Mouse (Mus musculus) embryonic facial prominence, embryonic 10.5 days (tissue): ENCODE results near the gene Zfp598. TPM values are rescaled to one million over a fixed set of nuclear protein-coding genes. Genes with fewer than 3 reads are reported as not detected.

Experiments
- DNase-seq: peaks from one replicate; pipeline ENCODE4 v3.0.0-alpha.2; 2017; ENCODE audit warnings: low spot score
- H3K27ac ChIP-seq: fragments of 300-500 bp; sonication (generic); replicated peaks from 2 replicates; pipeline ENCODE4 v1.5.1; 2016; ENCODE audit warnings: mild to moderate bottlenecking
- H3K27me3 ChIP-seq: fragments of 300-500 bp; sonication (generic); replicated peaks from 2 replicates; pipeline ENCODE4 v1.6.1; 2016; ENCODE audit warnings: low read depth, mild to moderate bottlenecking; ENCODE audit not compliant: poor library complexity, severe bottlenecking
- H3K36me3 ChIP-seq: fragments of 300-500 bp; sonication (generic); replicated peaks from 2 replicates; pipeline ENCODE4 v1.6.1; 2016; ENCODE audit warnings: mild to moderate bottlenecking, moderate library complexity
- H3K4me1 ChIP-seq: fragments of 300-500 bp; sonication (generic); 2 replicates; pipeline ENCODE4 v1.6.1; 2016
- H3K4me3 ChIP-seq: fragments of 300-500 bp; sonication (generic); 2 replicates; pipeline ENCODE4 v1.5.1; 2016; ENCODE audit warnings: mild to moderate bottlenecking, moderate library complexity
- H3K9me3 ChIP-seq: fragments of 300-500 bp; sonication (generic); 2 replicates; pipeline ENCODE4 v1.6.1; 2016; ENCODE audit warnings: mild to moderate bottlenecking
- WGBS: fragments of 180-500 bp; shearing (Covaris S2); methylation state at CpG from one replicate; pipeline ENCODE4 v1.1.7; 2016; 5-methylcytosine and 5-hydroxymethylcytosine counted together
- polyA plus RNA-seq: library from polyadenylated mRNA; unstranded; fragments of >200 nt; fragmentation: Nextera tagmentation; extraction: Ambion mirVana; gene quantifications from 2 replicates; pipeline ENCODE4 v1.2.1, GENCODE M21; 2016

The Zfp598 gene
- polyA plus RNA-seq, 1 experiment from 2014 or later = 29.0 TPM

DNA sequence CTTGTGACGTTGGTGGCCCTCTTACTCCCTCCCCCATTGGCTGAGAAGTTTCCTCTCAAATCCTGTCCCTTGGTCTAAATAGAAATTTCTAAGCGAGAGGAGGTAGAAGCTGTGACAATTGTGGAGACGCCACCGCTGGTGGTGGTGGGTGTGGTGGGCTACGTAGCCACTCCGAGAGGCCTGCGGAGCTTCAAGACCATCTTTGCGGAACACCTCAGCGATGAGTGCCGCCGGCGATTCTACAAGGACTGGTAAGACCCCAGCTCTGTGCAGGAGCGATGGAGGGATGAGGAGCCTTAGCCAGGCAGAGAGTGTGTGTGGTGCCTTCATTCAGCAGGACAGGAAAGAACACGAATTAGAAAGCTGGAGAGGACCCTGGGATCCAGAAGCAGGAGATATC, 61.3 kb downstream of the Zfp598 start:
- no peak for DNase-seq
- WGBS = 82% methylated on average over 14 of the region's 14 CpGs
- H3K4me1 ChIP-seq = peaks cover 3% of the 10 kb centered on the region
- no peaks in the 10 kb centered on the region for H3K36me3 ChIP-seq
- H3K9me3 ChIP-seq = no peaks in the 10 kb centered on the region
- peaks cover 15% of the 10 kb centered on the region; the same call in 1 of the 2 replicates for H3K27me3 ChIP-seq
- H3K4me3 ChIP-seq = no peak overlapping the region
- no peak overlapping the region for H3K27ac ChIP-seq

Other genes with a start within 250 kb of the Zfp598 start
- 86.2 and 89.0 TPM in 2 replicates for gene Eci1, start 243.0 kb upstream of the Zfp598 start, polyA plus RNA-seq
- 2.5 and 3.6 TPM in 2 replicates for gene Dnase1l2, start 226.6 kb upstream of the Zfp598 start, polyA plus RNA-seq
- gene E4f1, start 199.4 kb upstream of the Zfp598 start, polyA plus RNA-seq = 35.5 and 36.6 TPM in 2 replicates
- 71.0 and 72.8 TPM in 2 replicates for gene Pgp, start 199.3 kb upstream of the Zfp598 start, polyA plus RNA-seq
- 0.36 and 0.67 TPM in 2 replicates for gene Bricd5, start 195.8 kb upstream of the Zfp598 start, polyA plus RNA-seq
- gene Mlst8, start 190.6 kb upstream of the Zfp598 start, polyA plus RNA-seq = 37.5 and 39.0 TPM in 2 replicates
- 3.1 and 3.9 TPM in 2 replicates for gene Caskin1, start 181.1 kb upstream of the Zfp598 start, polyA plus RNA-seq
- 116 and 121 TPM in 2 replicates for gene Traf7, start 141.7 kb upstream of the Zfp598 start, polyA plus RNA-seq
- gene Rab26, start 135.5 kb upstream of the Zfp598 start, polyA plus RNA-seq = 2.6 TPM in 2 replicates
- gene Pkd1, start 119.9 kb upstream of the Zfp598 start, polyA plus RNA-seq = 14.9 and 16.3 TPM in 2 replicates
- gene Tsc2, start 37.1 kb upstream of the Zfp598 start, polyA plus RNA-seq = 70.2 and 70.4 TPM in 2 replicates
- gene Nthl1, start 37.0 kb upstream of the Zfp598 start, polyA plus RNA-seq = 22.4 and 27.3 TPM in 2 replicates
- 31.7 and 37.3 TPM in 2 replicates for gene Slc9a3r2, start 19.4 kb upstream of the Zfp598 start, polyA plus RNA-seq
- not detected in 2 replicates for gene Npw, start 11.2 kb upstream of the Zfp598 start, polyA plus RNA-seq
- gene Syngr3, start 20.3 kb downstream of the Zfp598 start, polyA plus RNA-seq = 6.0 and 8.1 TPM in 2 replicates
- gene Gfer, start 26.5 kb downstream of the Zfp598 start, polyA plus RNA-seq = 48.9 and 52.3 TPM in 2 replicates
- 0.72 and 1.9 TPM in 2 replicates for gene Noxo1, start 26.5 kb downstream of the Zfp598 start, polyA plus RNA-seq
- 152 and 162 TPM in 2 replicates for gene Tbl3, start 38.0 kb downstream of the Zfp598 start, polyA plus RNA-seq
- gene Rnf151, start 48.4 kb downstream of the Zfp598 start, polyA plus RNA-seq = 0.13 and 0.29 TPM in 2 replicates
- 1,693 and 1,819 TPM in 2 replicates for gene Rps2, start 48.4 kb downstream of the Zfp598 start, polyA plus RNA-seq
- gene Ndufb10, start 54.8 kb downstream of the Zfp598 start, polyA plus RNA-seq = 193 and 199 TPM in 2 replicates
- gene Rpl3l, start 58.1 kb downstream of the Zfp598 start, polyA plus RNA-seq = not detected in 2 replicates
- 21.6 and 24.6 TPM in 2 replicates for gene Msrb1, start 67.0 kb downstream of the Zfp598 start, polyA plus RNA-seq
- gene Hs3st6, start 83.3 kb downstream of the Zfp598 start, polyA plus RNA-seq = 1.3 and 2.3 TPM in 2 replicates
- gene Meiob, start 134.6 kb downstream of the Zfp598 start, polyA plus RNA-seq = not detected in 2 replicates
- gene Hagh, start 170.5 kb downstream of the Zfp598 start, polyA plus RNA-seq = 26.4 and 28.6 TPM in 2 replicates
- gene Fahd1, start 180.7 kb downstream of the Zfp598 start, polyA plus RNA-seq = 16.7 and 17.4 TPM in 2 replicates
- gene Igfals, start 196.3 kb downstream of the Zfp598 start, polyA plus RNA-seq = 0.49 and 1.2 TPM in 2 replicates
- gene Nubp2, start 216.7 kb downstream of the Zfp598 start, polyA plus RNA-seq = 71.8 and 81.8 TPM in 2 replicates
- gene Spsb3, start 217.0 kb downstream of the Zfp598 start, polyA plus RNA-seq = 47.1 TPM in 2 replicates
- 30.6 and 33.6 TPM in 2 replicates for gene Eme2, start 225.4 kb downstream of the Zfp598 start, polyA plus RNA-seq
- gene Mrps34, start 225.4 kb downstream of the Zfp598 start, polyA plus RNA-seq = 102 and 105 TPM in 2 replicates
- gene Nme3, start 226.8 kb downstream of the Zfp598 start, polyA plus RNA-seq = 47.3 and 50.1 TPM in 2 replicates